ENCODE assay signal across 11 mouse cellular contexts in genomic region chr5:125163441-125164050, GRCm38 (mm10). TPM values are rescaled to one million over a fixed set of nuclear protein-coding genes. Genes with fewer than 3 reads are reported as not detected.
DNase-seq lines count a peak whose midpoint lies in the region; ATAC-seq and TF ChIP-seq lines count a peak whose summit lies in the region.
"Had no signal": no experiment of that assay in that cellular context is flagged by ENCODE, and none has a peak within 500 bp of the region (broad histone marks: within the 10 kb centered on the region; RNA-seq: fewer than 3 reads in every experiment).

No protein-coding gene starts in this region.

- no peaks in the 10 kb centered on the region for H3K36me3 ChIP-seq in liver, embryonic 12.5 days
- H3K36me3 ChIP-seq in forebrain, embryonic 14.5 days (ENCODE audit: control insufficient read depth, insufficient read depth, low read length), result no peaks in the 10 kb centered on the region
- no peaks in the 10 kb centered on the region; the same call in 1 of the 2 replicates for H3K36me3 ChIP-seq in limb, embryonic 13.5 days
- H3K36me3 ChIP-seq in stomach, embryonic 14.5 days (ENCODE audit: control insufficient read depth, insufficient read depth, low read length), result no peaks in the 10 kb centered on the region
- H3K36me3 ChIP-seq in lung, postnatal 0 days (ENCODE audit: insufficient read depth, low read length), result 0 out of 2 replicates have a peak, but pooled peaks cover 4% of the 10 kb centered on the region
- H3K36me3 ChIP-seq: liver, embryonic 13.5 days had no signal

- no peak for ATAC-seq in liver, embryonic 12.5 days
- no peak for ATAC-seq in forebrain, embryonic 14.5 days
- ATAC-seq in limb, embryonic 13.5 days (ENCODE audit: low FRiP score, low read depth), result no peak
- no peak for ATAC-seq in stomach, embryonic 14.5 days (ENCODE audit: insufficient number of reproducible peaks, insufficient read depth, low FRiP score, low read depth)
- no peak for ATAC-seq in inflammation-experienced regulatory T-cells, adult 6 months
- no peak for ATAC-seq in lung, postnatal 0 days

- H3K4me3 ChIP-seq in liver, embryonic 12.5 days, result no peak overlapping the region
- H3K4me3 ChIP-seq in forebrain, embryonic 14.5 days (ENCODE audit: low read depth, low read length), result no peak overlapping the region
- no peak overlapping the region for H3K4me3 ChIP-seq in limb, embryonic 13.5 days
- H3K4me3 ChIP-seq in stomach, embryonic 14.5 days (ENCODE audit: low read depth, low read length), result no peak overlapping the region
- H3K4me3 ChIP-seq in lung, postnatal 0 days (ENCODE audit: low read depth, low read length), result no peak overlapping the region
- H3K4me3 ChIP-seq: liver, embryonic 13.5 days had no signal

- TF ChIP-seq CTCF in lung, postnatal 0 days (IDR thresholded peaks at IDR 0.05), result no peak

- no peak for TF ChIP-seq EP300 in lung, postnatal 0 days (IDR thresholded peaks at IDR 0.05)

- no peak overlapping the region for H3K9ac ChIP-seq in liver, embryonic 12.5 days
- peak overlapping the region; percentile 2; the same call in 1 of the 2 replicates for H3K9ac ChIP-seq in forebrain, embryonic 14.5 days (ENCODE audit: low read length)
- peak overlapping the region; percentile 43; the same call in 1 of the 2 replicates for H3K9ac ChIP-seq in limb, embryonic 13.5 days
- H3K9ac ChIP-seq in stomach, embryonic 14.5 days (replicated peaks; ENCODE audit: low read depth, low read length), result 0 out of 2 replicates have a peak overlapping the region, but pooled peaks have one; percentile 10
- no peak overlapping the region for H3K9ac ChIP-seq in lung, postnatal 0 days (replicated peaks; ENCODE audit: low read depth)
- H3K9ac ChIP-seq: liver, embryonic 13.5 days had no signal

- H3K27me3 ChIP-seq in liver, embryonic 12.5 days (replicated peaks), result no peaks in the 10 kb centered on the region
- no peaks in the 10 kb centered on the region for H3K27me3 ChIP-seq in forebrain, embryonic 14.5 days (replicated peaks; ENCODE audit: control insufficient read depth, insufficient read depth, low read length)
- H3K27me3 ChIP-seq in limb, embryonic 13.5 days, result no peaks in the 10 kb centered on the region
- no peaks in the 10 kb centered on the region for H3K27me3 ChIP-seq in stomach, embryonic 14.5 days (ENCODE audit: control insufficient read depth, insufficient read depth, low read length)
- H3K27me3 ChIP-seq in lung, postnatal 0 days (replicated peaks; ENCODE audit: insufficient read depth, low read length), result no peaks in the 10 kb centered on the region
- H3K27me3 ChIP-seq: liver, embryonic 13.5 days had no signal

- no peaks in the 10 kb centered on the region for H3K9me3 ChIP-seq in liver, embryonic 12.5 days (replicated peaks)
- no peaks in the 10 kb centered on the region for H3K9me3 ChIP-seq in forebrain, embryonic 14.5 days (replicated peaks; ENCODE audit: control insufficient read depth, low read length)
- no peaks in the 10 kb centered on the region for H3K9me3 ChIP-seq in limb, embryonic 13.5 days
- no peaks in the 10 kb centered on the region for H3K9me3 ChIP-seq in stomach, embryonic 14.5 days (ENCODE audit: control insufficient read depth, low read depth, low read length)
- H3K9me3 ChIP-seq in lung, postnatal 0 days (ENCODE audit: low read length), result no peaks in the 10 kb centered on the region
- H3K9me3 ChIP-seq: liver, embryonic 13.5 days had no signal

- H3K4me1 ChIP-seq in liver, embryonic 12.5 days, result peaks cover 88% of the 10 kb centered on the region
- peaks cover 59% of the 10 kb centered on the region for H3K4me1 ChIP-seq in forebrain, embryonic 14.5 days (ENCODE audit: control insufficient read depth, insufficient read depth, low read length)
- peaks cover 97% of the 10 kb centered on the region for H3K4me1 ChIP-seq in limb, embryonic 13.5 days
- peaks cover 60% of the 10 kb centered on the region for H3K4me1 ChIP-seq in stomach, embryonic 14.5 days (ENCODE audit: control insufficient read depth, insufficient read depth, low read length)
- H3K4me1 ChIP-seq in lung, postnatal 0 days (ENCODE audit: insufficient read depth, low read depth, low read length), result peaks cover 50% of the 10 kb centered on the region

- H3K4me2 ChIP-seq in liver, embryonic 12.5 days, result no peak overlapping the region
- H3K4me2 ChIP-seq in forebrain, embryonic 14.5 days (ENCODE audit: low read length), result no peak overlapping the region
- no peak overlapping the region for H3K4me2 ChIP-seq in limb, embryonic 13.5 days (replicated peaks)
- no peak overlapping the region for H3K4me2 ChIP-seq in stomach, embryonic 14.5 days (replicated peaks; ENCODE audit: low read depth, low read length)
- no peak overlapping the region for H3K4me2 ChIP-seq in lung, postnatal 0 days (replicated peaks; ENCODE audit: low read depth, low read length)
- H3K4me2 ChIP-seq: liver, embryonic 13.5 days had no signal

- WGBS in liver, embryonic 12.5 days (ENCODE audit: insufficient replicate concordance), result 30% methylated on average over 8 of the region's 8 CpGs
- 26% methylated on average over 8 of the region's 8 CpGs for WGBS in forebrain, embryonic 14.5 days
- 44% methylated on average over 8 of the region's 8 CpGs for WGBS in limb, embryonic 13.5 days
- WGBS in stomach, embryonic 14.5 days, result 27% methylated on average over 8 of the region's 8 CpGs
- WGBS in lung, postnatal 0 days, result 42% methylated on average over 8 of the region's 8 CpGs

- 0 out of 2 replicates have a peak overlapping the region, but pooled peaks have one; percentile 40 for H3K27ac ChIP-seq in liver, embryonic 12.5 days
- H3K27ac ChIP-seq in forebrain, embryonic 14.5 days (ENCODE audit: low read depth, low read length), result peak overlapping the region; percentile 10; the same call in 1 of the 2 replicates
- H3K27ac ChIP-seq in limb, embryonic 13.5 days, result 0 out of 2 replicates have a peak overlapping the region, but pooled peaks have one; percentile 39
- H3K27ac ChIP-seq in stomach, embryonic 14.5 days (ENCODE audit: low read length), result peak overlapping the region; percentile 63; the same call in 1 of the 2 replicates
- no peak overlapping the region for H3K27ac ChIP-seq in lung, postnatal 0 days (ENCODE audit: low read length)
- H3K27ac ChIP-seq: liver, embryonic 13.5 days had no signal

- DNase-seq in liver, result no peak
- no peak for DNase-seq in forebrain, embryonic 14.5 days (ENCODE audit: low spot score)
- DNase-seq in ovary, postnatal 10 days (ENCODE audit: low spot score), result no peak
- DNase-seq in lung, postnatal 0 days (ENCODE audit: low spot score), result no peak
- DNase-seq: gastrocnemius, postnatal 36 days; liver, embryonic 13.5 days; right cerebral cortex, postnatal 14 days had no signal

RNA-seq across cellular contexts. Expression of gene Ncor2, which starts 15.5 kb away (rescaled TPM):
- 9.7 and 10.0 TPM in 2 replicates for polyA plus RNA-seq in liver, embryonic 12.5 days (2016; fragmentation: Nextera tagmentation; extraction: Ambion mirVana)
- polyA plus RNA-seq in forebrain, embryonic 14.5 days (2014; fragmentation: Nextera tagmentation; extraction: Ambion mirVana), result 15.1 and 22.3 TPM in 2 replicates
- polyA plus RNA-seq in limb, embryonic 13.5 days (2015; fragmentation: Nextera tagmentation; extraction: Ambion mirVana), result 33.9 and 34.9 TPM in 2 replicates
- polyA plus RNA-seq in stomach, embryonic 14.5 days (2014; fragmentation: Nextera tagmentation; extraction: Ambion mirVana), result 32.7 and 33.4 TPM in 2 replicates
- polyA plus RNA-seq in inflammation-experienced regulatory T-cells, adult 6 months (2017; shearing (Covaris generic)), result 1 to 10 TPM; 3.9 to 6.7 (median 4.7) TPM
- polyA plus RNA-seq in lung, postnatal 0 days (2015; fragmentation: Nextera tagmentation; extraction: Ambion mirVana), result 20.2 and 23.9 TPM in 2 replicates

Comparison
In these comparisons a context has a peak if more than half of its experiments do, and no peak if none do; other contexts are left out.
1. H3K9ac ChIP-seq: peak in forebrain, embryonic 14.5 days (single experiment), limb, embryonic 13.5 days (single experiment) and stomach, embryonic 14.5 days (single experiment); none in liver, embryonic 12.5 days (single experiment) and lung, postnatal 0 days (single experiment).